Comparison of ENCODE assay signal across 8 mouse cellular contexts in the genomic region with DNA sequence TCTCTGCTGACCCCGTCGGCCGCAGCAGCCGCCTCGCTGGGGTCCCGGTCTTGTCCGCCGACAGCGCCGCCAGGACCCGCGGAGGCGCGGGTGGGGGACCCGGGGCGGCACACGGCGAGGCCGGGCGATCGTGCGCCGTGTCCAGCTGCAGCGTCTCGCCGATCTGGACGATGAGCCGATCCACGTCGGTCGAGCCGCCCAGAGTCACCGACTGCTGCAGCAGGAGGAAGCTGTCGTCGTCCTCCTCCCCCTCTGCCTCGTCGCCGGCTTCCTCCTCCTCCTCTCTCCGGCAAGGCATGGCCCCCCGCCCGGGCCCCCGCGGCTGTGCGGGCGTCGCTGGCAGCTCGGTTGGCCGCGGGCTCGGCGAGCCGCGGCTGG. TPM values are rescaled to one million over a fixed set of nuclear protein-coding genes. Genes with fewer than 3 reads are reported as not detected.
DNase-seq lines count a peak whose midpoint lies in the region; ATAC-seq and TF ChIP-seq lines count a peak whose summit lies in the region.
"Not testable (repeated sequence)": the region's sequence is repeated elsewhere in the genome, so short reads cannot be mapped to it uniquely, and the experiment has no call there.

No protein-coding gene starts in this region.

- TF ChIP-seq POLR2A in lung, adult 2 months (IDR thresholded peaks at IDR 0.05; ENCODE audit: borderline replicate concordance, extremely low read depth, low read depth, low read length); myocyte (IDR thresholded peaks at IDR 0.05; ENCODE audit: insufficient read length, low read depth): not testable (repeated sequence)

- not testable (repeated sequence) for TF ChIP-seq CTCF in lung, adult 2 months (IDR thresholded peaks at IDR 0.05; ENCODE audit: insufficient read depth, low read length); stomach, postnatal 0 days (IDR thresholded peaks at IDR 0.05; ENCODE audit: low read depth)

- H3K27me3 ChIP-seq in forebrain, embryonic 16.5 days (replicated peaks; ENCODE audit: control insufficient read depth, insufficient read depth, low read length); stomach, postnatal 0 days (ENCODE audit: control insufficient read depth, insufficient read depth, low read length): not testable (repeated sequence)
- peaks cover 26% of the 10 kb centered on the region for H3K27me3 ChIP-seq in myocyte (ENCODE audit: control insufficient read depth, insufficient read depth, insufficient read length)

- DNase-seq in ES-E14 (ENCODE audit: low read depth, low spot score); lung, adult 2 months; stomach, postnatal 0 days (ENCODE audit: low spot score): not testable (repeated sequence)
- DNase-seq in kidney, postnatal 4 days: peak; percentile 70 to 82

- H3ac ChIP-seq in myocyte (ENCODE audit: control insufficient read depth, insufficient read length): peak overlapping the region; percentile 44

- not testable (repeated sequence) for H3K27ac ChIP-seq in ES-E14 (ENCODE audit: insufficient read depth, low read depth, low read length, poor library complexity, severe bottlenecking)
- H3K27ac ChIP-seq in forebrain, embryonic 16.5 days (ENCODE audit: low read length): peak overlapping the region; percentile 87
- H3K27ac ChIP-seq in stomach, postnatal 0 days (replicated peaks): peak overlapping the region; percentile 94

- H3K4me3 ChIP-seq in ES-E14 (ENCODE audit: insufficient read depth in 1 of 2, low read depth in 1 of 2, low read length in 2 of 2, poor library complexity in 1 of 2, severe bottlenecking in 1 of 2) (peak overlapping the region; percentile 74 to 83), myocyte (peak overlapping the region; percentile 36)
- H3K4me3 ChIP-seq in forebrain, embryonic 16.5 days (replicated peaks; ENCODE audit: low read length): peak overlapping the region; percentile 66
- H3K4me3 ChIP-seq in lung, adult 2 months (replicated peaks; ENCODE audit: extremely low read depth, low read depth, low read length): peak overlapping the region; percentile 100
- peak overlapping the region; percentile 72 for H3K4me3 ChIP-seq in stomach, postnatal 0 days (ENCODE audit: low read depth, low read length)

- not testable (repeated sequence) for H3K79me2 ChIP-seq in myocyte (ENCODE audit: control insufficient read depth, insufficient read depth)

- in situ Hi-C loops in ES-E14 (cut with MboI; ENCODE audit: low sequenced_read_pairs in 2 of 2, unreplicated experiment in 2 of 2): not testable (repeated sequence)

- peak overlapping the region; percentile 60 for H3K9ac ChIP-seq in ES-E14 (ENCODE audit: insufficient read depth, low read depth, low read length, poor library complexity, severe bottlenecking)
- H3K9ac ChIP-seq in forebrain, embryonic 16.5 days (replicated peaks; ENCODE audit: low read depth, low read length): peak overlapping the region; percentile 68
- peak overlapping the region; percentile 77 for H3K9ac ChIP-seq in stomach, postnatal 0 days (ENCODE audit: low read length)

- H3K4me1 ChIP-seq in ES-E14 (ENCODE audit: control insufficient read depth in 2 of 2, insufficient read depth in 2 of 2, low read length in 2 of 2, poor library complexity in 1 of 2): peaks cover 0 to 17% of the 10 kb centered on the region in 2 experiments; a peak in 2 of 4 replicates
- peaks cover 31% of the 10 kb centered on the region for H3K4me1 ChIP-seq in forebrain, embryonic 16.5 days (replicated peaks; ENCODE audit: control insufficient read depth, insufficient read depth, low read length)
- not testable (repeated sequence) for H3K4me1 ChIP-seq in lung, adult 2 months (ENCODE audit: control insufficient read depth, insufficient read depth, low read length); stomach, postnatal 0 days (replicated peaks; ENCODE audit: control insufficient read depth, insufficient read depth)

- TF ChIP-seq EP300 in stomach, postnatal 0 days (optimal IDR thresholded peaks at IDR 0.05): not testable (repeated sequence)

- WGBS in forebrain, embryonic 16.5 days: 0% methylated on average over 30 of the region's 53 CpGs
- WGBS in lung, adult 2 months: under 1% methylated on average over 46 of the region's 53 CpGs
- 0% methylated on average over 16 of the region's 53 CpGs for WGBS in stomach, postnatal 0 days

- H3K36me3 ChIP-seq in ES-E14 (ENCODE audit: control insufficient read depth, insufficient read depth, low read length, poor library complexity, severe bottlenecking); forebrain, embryonic 16.5 days (ENCODE audit: control insufficient read depth, insufficient read depth); myocyte (ENCODE audit: control insufficient read depth, insufficient read depth); stomach, postnatal 0 days (ENCODE audit: control insufficient read depth, insufficient read depth, low read length): not testable (repeated sequence)

- not testable (repeated sequence) for H3K9me3 ChIP-seq in ES-E14 (ENCODE audit: control insufficient read depth, insufficient read depth, low read depth, low read length); forebrain, embryonic 16.5 days (ENCODE audit: control insufficient read depth, low read length); stomach, postnatal 0 days (ENCODE audit: control insufficient read depth, low read length)

- H3K4me2 ChIP-seq in forebrain, embryonic 16.5 days (ENCODE audit: low read length): peak overlapping the region; percentile 88
- H3K4me2 ChIP-seq in myocyte (ENCODE audit: low read depth): peak overlapping the region; percentile 87
- peak overlapping the region; percentile 96 for H3K4me2 ChIP-seq in stomach, postnatal 0 days (replicated peaks; ENCODE audit: low read depth)

- ATAC-seq in common myeloid progenitor, adult 5-6 weeks (replicated peaks; ENCODE audit: low read depth, poor library complexity, severe bottlenecking): peak; percentile 13
- peak; percentile 65 for ATAC-seq in forebrain, embryonic 16.5 days
- ATAC-seq in hematopoietic stem cell, adult 5-6 weeks (replicated peaks in 1 of 2; ENCODE audit: insufficient read depth in 1 of 2, low FRiP score in 2 of 2, low TSS enrichment in 1 of 2, low read depth in 1 of 2, poor library complexity in 2 of 2, severe bottlenecking in 2 of 2): peak; percentile 1 to 29; a peak in 3 of 4 replicates
- ATAC-seq in stomach, postnatal 0 days (ENCODE audit: low FRiP score, low TSS enrichment): peak; percentile 44

RNA-seq across cellular contexts. Expression of a gene that starts 0.3 kb away (rescaled TPM):
- total RNA-seq in ES-E14 (2012; rRNA removed): 4.5 and 7.0 TPM in 2 replicates
- 26.8 and 27.4 TPM in 2 replicates for total RNA-seq in common myeloid progenitor, adult 5-6 weeks (2017)
- polyA plus RNA-seq in forebrain, embryonic 16.5 days (2015; fragmentation: Nextera tagmentation; extraction: Ambion mirVana): 10.4 and 12.2 TPM in 2 replicates
- 28.0 and 33.7 TPM in 2 replicates for total RNA-seq in hematopoietic stem cell, adult 5-6 weeks (2017)
- polyA plus RNA-seq in lung, adult 2 months (2012; rRNA removed): 3.3 and 4.3 TPM in 2 replicates
- polyA plus RNA-seq in myocyte (2012; fragmentation: generic; extraction: Trizol): 0.79 TPM
- polyA plus RNA-seq in stomach, postnatal 0 days (2015; fragmentation: Nextera tagmentation; extraction: Ambion mirVana): 3.5 and 4.3 TPM in 2 replicates

RNA-seq across cellular contexts. Expression of a gene that starts 17.8 kb away (rescaled TPM):
- total RNA-seq in ES-E14 (2012; rRNA removed): 2.5 and 3.5 TPM in 2 replicates
- total RNA-seq in common myeloid progenitor, adult 5-6 weeks (2017): 9.9 and 14.7 TPM in 2 replicates
- polyA plus RNA-seq in forebrain, embryonic 16.5 days (2015; fragmentation: Nextera tagmentation; extraction: Ambion mirVana): 28.9 and 31.9 TPM in 2 replicates
- total RNA-seq in hematopoietic stem cell, adult 5-6 weeks (2017): 11.4 and 16.7 TPM in 2 replicates
- polyA plus RNA-seq in lung, adult 2 months (2012; rRNA removed): 3.6 and 4.7 TPM in 2 replicates
- polyA plus RNA-seq in myocyte (2012; fragmentation: generic; extraction: Trizol): 0.19 TPM
- polyA plus RNA-seq in stomach, postnatal 0 days (2015; fragmentation: Nextera tagmentation; extraction: Ambion mirVana): 9.3 and 9.8 TPM in 2 replicates

RNA-seq across cellular contexts. Expression of a gene that starts 45.8 kb away (rescaled TPM):
- 31.7 and 32.5 TPM in 2 replicates for total RNA-seq in ES-E14 (2012; rRNA removed)
- total RNA-seq in common myeloid progenitor, adult 5-6 weeks (2017): 33.2 and 36.2 TPM in 2 replicates
- polyA plus RNA-seq in forebrain, embryonic 16.5 days (2015; fragmentation: Nextera tagmentation; extraction: Ambion mirVana): 8.5 and 10.8 TPM in 2 replicates
- 17.8 and 26.8 TPM in 2 replicates for total RNA-seq in hematopoietic stem cell, adult 5-6 weeks (2017)
- polyA plus RNA-seq in lung, adult 2 months (2012; rRNA removed): 1.3 and 2.2 TPM in 2 replicates
- 4.4 TPM for polyA plus RNA-seq in myocyte (2012; fragmentation: generic; extraction: Trizol)
- polyA plus RNA-seq in stomach, postnatal 0 days (2015; fragmentation: Nextera tagmentation; extraction: Ambion mirVana): 2.7 and 3.5 TPM in 2 replicates

RNA-seq across cellular contexts. Expression of a gene that starts 48.4 kb away (rescaled TPM):
- total RNA-seq in ES-E14 (2012; rRNA removed): 48.6 and 55.6 TPM in 2 replicates
- total RNA-seq in common myeloid progenitor, adult 5-6 weeks (2017): 20.5 and 23.3 TPM in 2 replicates
- 19.5 and 21.0 TPM in 2 replicates for polyA plus RNA-seq in forebrain, embryonic 16.5 days (2015; fragmentation: Nextera tagmentation; extraction: Ambion mirVana)
- 12.2 and 18.9 TPM in 2 replicates for total RNA-seq in hematopoietic stem cell, adult 5-6 weeks (2017)
- polyA plus RNA-seq in lung, adult 2 months (2012; rRNA removed): 4.1 and 5.5 TPM in 2 replicates
- 45.4 TPM for polyA plus RNA-seq in myocyte (2012; fragmentation: generic; extraction: Trizol)
- polyA plus RNA-seq in stomach, postnatal 0 days (2015; fragmentation: Nextera tagmentation; extraction: Ambion mirVana): 6.3 and 6.4 TPM in 2 replicates

Comparison
In these comparisons a context has a peak if more than half of its experiments do, and no peak if none do; other contexts are left out.
1. H3K4me3 ChIP-seq: peak in every context shown above with its lines; median percentile 100 in lung, adult 2 months; 78 in ES-E14; 72 in stomach, postnatal 0 days; 66 in forebrain, embryonic 16.5 days; 36 in myocyte.
2. ATAC-seq: peak in every context shown above with its lines; median percentile 65 in forebrain, embryonic 16.5 days; 44 in stomach, postnatal 0 days; 15 in hematopoietic stem cell, adult 5-6 weeks; 13 in common myeloid progenitor, adult 5-6 weeks.